Mouse (Mus musculus) CD8-positive naive resting alpha-beta T cell, adult 2 months (primary cell): ENCODE results near the gene Ror1.

Experiments used
- DNase-seq, 2 experiments: peaks; one replicate each; pipeline ENCODE4 v3.0.0; 2022; ENCODE audit warnings: low read depth in 2 of 2, low spot score in 2 of 2

Gene Ror1

DNA sequence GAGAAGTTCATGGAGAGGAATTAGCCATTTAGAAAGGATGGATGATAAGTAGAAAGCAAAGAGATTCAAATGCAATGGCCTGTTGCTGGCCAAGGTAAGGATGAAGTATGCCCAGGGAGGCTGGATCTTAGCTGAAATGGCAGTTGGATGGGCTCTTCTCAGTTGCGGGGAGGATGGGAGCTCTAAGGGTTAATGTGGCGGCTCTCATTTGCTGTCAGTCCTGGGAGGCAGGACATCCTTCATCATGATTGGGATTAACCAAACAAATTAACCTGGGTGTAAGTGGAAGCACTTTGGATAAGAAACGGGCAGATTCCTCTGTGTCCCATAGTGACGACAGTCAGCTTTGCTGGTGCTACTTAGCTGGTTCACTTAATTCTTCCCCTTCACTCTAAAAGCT is 112.5 kb downstream of the Ror1 start:
- DNase-seq, result no peak

GRCm38 (mm10) chr4:100209106-100209505 is 113.5 kb downstream of the Ror1 start:
- DNase-seq, result no peak

- no peak for DNase-seq
Measured at GRCm38 (mm10) chr4:100211331-100211730, 115.7 kb downstream of the Ror1 start.

- no peak for DNase-seq
Measured at GRCm38 (mm10) chr4:100214324-100215215, 119.0 kb downstream of the Ror1 start.

GRCm38 (mm10) chr4:100216587-100216986 is 121.0 kb downstream of the Ror1 start:
- DNase-seq, result no peak

GRCm38 (mm10) chr4:100219026-100219425 is 123.4 kb downstream of the Ror1 start:
- no peak for DNase-seq

DNA sequence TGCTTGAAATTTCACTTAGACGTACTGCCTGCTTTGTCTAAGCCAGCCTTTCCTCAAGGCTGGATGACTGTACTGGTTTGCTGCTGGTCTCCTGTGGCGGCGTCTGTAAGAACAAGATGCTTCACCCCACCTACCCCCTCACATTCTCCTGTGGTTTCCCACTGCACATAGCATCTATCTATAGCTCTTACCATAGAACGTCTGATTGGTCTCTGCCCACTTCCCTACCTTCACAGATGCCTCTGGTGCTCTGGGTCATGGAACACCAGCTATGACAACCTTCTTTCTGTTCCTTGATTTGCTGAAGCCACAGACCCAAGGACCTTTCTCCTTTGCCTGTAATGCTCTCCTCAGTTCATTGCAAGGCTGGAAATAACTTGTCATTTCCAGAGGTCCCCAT is 124.0 kb downstream of the Ror1 start:
- DNase-seq, result no peak

DNA sequence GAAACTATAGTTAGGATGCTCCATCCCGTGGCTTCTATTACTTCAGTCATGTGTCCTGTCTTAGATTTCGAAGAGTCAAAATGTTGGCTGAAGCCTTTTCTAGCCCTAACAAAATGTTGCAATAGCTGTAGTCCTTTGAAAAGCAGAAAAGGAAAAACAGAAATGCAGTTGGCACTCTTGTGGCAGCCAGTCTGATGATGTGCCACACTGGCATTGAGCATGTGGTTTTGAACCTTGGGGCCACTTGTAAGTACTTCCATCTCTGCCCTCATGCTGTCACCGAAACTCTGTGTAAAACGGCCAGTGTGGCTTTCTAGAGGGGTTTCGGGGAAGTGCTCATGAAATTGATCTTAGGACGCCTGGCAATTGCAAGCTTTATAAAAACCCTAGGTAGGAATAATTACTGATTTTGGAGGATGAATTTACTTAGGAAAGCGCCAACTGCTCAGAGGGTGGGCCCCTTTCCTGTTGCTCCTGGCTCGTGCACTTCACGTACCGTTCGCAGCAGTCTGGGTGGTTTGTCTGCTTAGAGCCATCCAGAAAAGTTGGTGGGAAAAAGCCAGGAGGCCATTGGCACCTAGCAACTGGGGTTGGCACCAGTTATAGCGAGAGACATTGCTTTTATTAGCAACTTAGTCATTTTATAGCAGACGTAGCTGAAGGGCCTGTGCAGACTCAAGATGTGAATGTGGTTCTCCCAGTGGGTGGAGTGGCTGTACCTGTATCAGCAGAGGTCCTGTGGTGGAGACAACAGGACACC is 126.6 kb downstream of the Ror1 start:
- no peak for DNase-seq

DNA sequence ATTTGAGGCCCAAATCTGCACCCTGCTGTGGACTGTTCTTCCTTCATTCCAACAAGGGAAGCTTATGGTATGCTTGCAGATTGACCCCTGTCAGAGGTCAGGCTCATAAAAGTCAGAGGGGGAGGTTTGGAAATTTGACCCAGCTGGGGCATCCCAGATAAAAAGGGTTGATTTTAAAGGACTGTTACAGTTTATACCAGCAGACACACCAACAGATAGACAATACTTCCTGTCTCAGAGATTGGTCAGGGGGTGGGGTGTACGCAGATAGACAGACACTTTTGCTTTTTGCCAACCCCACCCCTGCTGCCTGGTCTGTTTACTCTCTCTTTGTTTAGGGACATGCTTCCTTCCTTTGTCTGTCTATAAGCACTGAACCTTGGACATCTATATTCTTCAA is 127.9 kb downstream of the Ror1 start:
- no peak for DNase-seq

- no peak for DNase-seq
Measured at GRCm38 (mm10) chr4:100223965-100224364, 128.4 kb downstream of the Ror1 start.

DNA sequence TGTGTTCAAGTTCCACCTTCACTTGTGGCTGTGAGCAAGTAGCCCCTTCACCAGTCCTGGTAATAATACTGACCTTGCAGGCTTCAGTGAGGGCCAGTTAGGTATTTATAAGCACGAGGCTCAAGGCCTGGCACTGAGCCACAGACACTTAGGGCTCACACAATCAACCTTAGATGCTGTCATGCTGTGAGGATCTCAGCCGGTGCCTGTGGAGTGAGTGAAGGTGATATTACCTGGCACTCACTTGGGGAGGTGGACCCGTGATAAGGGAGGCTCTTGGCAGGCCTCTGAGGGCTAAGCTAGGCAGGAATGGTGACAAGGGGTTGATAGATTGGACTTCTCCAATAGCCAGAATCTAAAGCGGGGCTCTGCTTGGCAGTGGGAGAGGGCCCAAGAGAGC is 131.0 kb downstream of the Ror1 start:
- no peak for DNase-seq

GRCm38 (mm10) chr4:100228106-100228505 is 132.5 kb downstream of the Ror1 start:
- DNase-seq, result no peak

- no peak for DNase-seq
Measured at GRCm38 (mm10) chr4:100230245-100230644, 134.7 kb downstream of the Ror1 start.

DNA sequence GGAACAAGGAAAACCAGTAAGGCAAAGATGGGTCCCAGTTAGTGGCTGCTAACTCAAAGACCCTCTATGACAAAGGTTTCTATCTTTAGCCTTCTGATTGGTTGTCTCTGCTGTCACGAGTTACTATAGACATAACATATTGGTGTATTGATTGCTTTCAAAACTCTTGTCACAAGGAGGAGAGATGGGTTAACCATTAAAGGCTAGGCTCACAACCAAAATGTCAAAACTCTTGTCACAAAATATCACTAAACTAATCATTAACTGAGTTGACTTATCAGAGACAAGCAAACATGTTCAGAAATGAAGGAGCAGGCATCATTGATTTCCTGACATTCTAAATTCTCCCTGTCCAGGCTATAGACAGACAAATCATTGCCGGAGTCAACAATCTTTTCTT is 135.4 kb downstream of the Ror1 start:
- no peak for DNase-seq

GRCm38 (mm10) chr4:100231906-100232305 is 136.3 kb downstream of the Ror1 start:
- DNase-seq, result no peak

DNA sequence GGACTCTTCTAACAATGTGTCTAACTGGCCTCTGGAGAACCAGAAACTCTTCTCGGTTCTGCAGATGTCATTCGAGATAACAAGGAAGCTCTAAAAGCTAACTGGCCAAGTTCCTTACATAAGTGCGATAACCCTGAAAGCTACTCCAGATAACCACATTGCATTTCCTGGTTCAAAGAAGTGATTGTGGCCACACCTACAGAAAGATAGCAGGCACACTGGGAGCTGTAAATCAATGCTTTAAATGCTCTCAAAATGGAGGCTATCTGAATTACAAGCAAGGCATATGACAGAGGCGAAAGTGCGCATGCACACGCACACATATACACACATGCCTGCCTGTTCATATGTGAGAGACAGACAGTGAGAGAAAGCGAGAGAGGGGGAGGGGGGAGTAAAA is 136.9 kb downstream of the Ror1 start:
- no peak for DNase-seq

DNA sequence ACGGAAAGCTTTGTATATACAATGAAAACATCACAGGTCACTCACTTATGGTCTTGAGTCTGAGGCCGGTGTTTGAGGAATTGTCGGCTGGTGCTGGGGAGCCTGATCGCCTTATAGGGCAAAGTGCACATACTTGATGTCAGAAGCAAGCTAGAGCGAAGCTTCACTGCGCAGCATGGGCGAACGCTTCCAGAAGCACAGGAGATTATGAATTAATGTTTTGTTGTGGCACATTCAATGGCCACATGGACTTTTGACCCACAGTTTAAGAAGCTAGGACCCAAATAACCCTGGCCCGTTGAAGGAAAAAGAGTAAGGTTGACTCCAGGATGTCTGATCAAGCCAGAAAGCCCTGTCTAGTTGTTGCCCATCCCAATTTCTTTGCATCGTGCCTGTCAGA is 138.2 kb downstream of the Ror1 start:
- no peak for DNase-seq

DNA sequence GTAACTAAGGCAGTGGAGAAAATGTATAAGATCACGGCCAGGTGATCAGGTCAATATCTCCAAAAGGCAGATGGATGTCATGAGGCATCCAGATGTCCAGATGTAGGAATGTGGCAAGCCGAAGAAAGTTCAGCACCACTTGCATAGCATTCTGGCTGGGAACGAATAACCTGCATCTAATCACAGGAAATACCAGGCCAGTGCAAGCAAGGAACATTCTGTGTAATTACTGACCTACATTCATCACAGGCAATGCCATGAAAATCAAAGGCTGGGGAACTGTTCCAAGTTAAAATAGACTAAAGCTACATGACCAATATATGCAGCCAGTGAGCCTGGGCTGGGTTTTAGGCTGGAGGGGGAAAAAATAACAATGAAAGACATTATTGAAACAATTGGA is 140.7 kb downstream of the Ror1 start:
- DNase-seq, result no peak

DNA sequence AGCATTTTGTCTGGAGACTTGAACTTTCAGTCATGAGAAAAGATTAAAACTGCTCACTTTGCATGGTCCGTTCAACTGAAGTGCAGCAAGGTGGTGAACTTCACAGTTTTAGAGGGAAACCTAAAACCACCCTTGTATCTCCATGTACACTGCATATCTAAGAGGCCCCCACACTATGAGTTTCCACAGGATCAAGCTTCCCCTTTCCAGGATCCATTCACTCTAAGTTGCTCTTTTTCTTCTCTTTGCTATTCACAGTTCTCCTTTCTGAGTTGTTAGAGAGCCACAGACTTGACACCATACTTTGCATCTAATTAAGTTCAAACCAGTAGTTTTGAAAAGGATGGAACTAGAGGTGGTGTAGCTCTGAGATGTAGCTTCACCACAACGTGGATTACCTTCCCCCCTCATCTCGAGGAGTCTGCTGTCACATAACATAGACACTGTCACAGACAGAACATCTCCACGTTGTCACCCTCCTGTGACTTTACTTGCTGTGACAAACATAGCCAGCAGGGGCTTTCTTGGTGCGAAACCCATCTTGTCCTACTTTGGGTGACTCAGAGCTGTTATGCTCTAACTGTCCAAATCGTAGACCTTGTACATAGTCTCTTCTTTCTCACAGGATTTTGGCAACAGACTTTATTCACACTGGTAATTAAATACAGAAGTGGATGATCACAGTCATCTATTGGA is 146.6 kb downstream of the Ror1 start:
- no peak for DNase-seq

- DNase-seq, result no peak
Measured at GRCm38 (mm10) chr4:100244250-100244649, 148.7 kb downstream of the Ror1 start.

GRCm38 (mm10) chr4:100244701-100245100 is 149.1 kb downstream of the Ror1 start:
- DNase-seq, result no peak

GRCm38 (mm10) chr4:100247826-100248225 is 152.2 kb downstream of the Ror1 start:
- no peak for DNase-seq
